Mouse (Mus musculus): ENCODE data around the gene Gm20547. TPM values are rescaled to one million over a fixed set of nuclear protein-coding genes. Genes with fewer than 3 reads are reported as not detected.

Gene Gm20547
- polyA plus RNA-seq, 1 experiment = 0.05 TPM

- Histone ChIP-seq H3K27me3 (replicated peaks; ENCODE audit: control insufficient read depth, insufficient read depth, low read length) (no peaks in the 10 kb centered on the region), H3K27ac (ENCODE audit: insufficient read depth, low read depth, low read length) (no peak overlapping the region), H3K4me1 (ENCODE audit: control insufficient read depth, insufficient read depth, low read length) (no peaks in the 10 kb centered on the region; the same call in 1 of the 2 replicates), H3K36me3 (ENCODE audit: control insufficient read depth, insufficient read depth, low read length) (no peaks in the 10 kb centered on the region), H3K4me3 (ENCODE audit: insufficient read depth, low read depth, low read length) (no peak overlapping the region)
- TF ChIP-seq CTCF (conservative IDR thresholded peaks at IDR 0.05; ENCODE audit: insufficient read depth, insufficient read length, low read depth, low read length) = no peak
- no peak for TF ChIP-seq POLR2A (IDR thresholded peaks at IDR 0.05; ENCODE audit: low read depth, low read length)
- 94% methylated on average over 15 of the region's 15 CpGs for WGBS
- DNase-seq = no peak
Measured at GRCm38 (mm10) chr17:34895724-34896123, 13.9 kb upstream of the Gm20547 start.

GRCm38 (mm10) chr17:34894801-34895530 is 13.1 kb upstream of the Gm20547 start:
- peak; percentile 58 for DNase-seq
- WGBS = 7% methylated on average over 51 of the region's 51 CpGs
- Histone ChIP-seq H3K36me3 (ENCODE audit: control insufficient read depth, insufficient read depth, low read length) (no peaks in the 10 kb centered on the region), H3K27ac (ENCODE audit: insufficient read depth, low read depth, low read length) (no peak overlapping the region; the same call in 1 of the 2 replicates), H3K27me3 (replicated peaks; ENCODE audit: control insufficient read depth, insufficient read depth, low read length) (no peaks in the 10 kb centered on the region), H3K4me3 (ENCODE audit: insufficient read depth, low read depth, low read length) (peak overlapping the region; percentile 74), H3K4me1 (ENCODE audit: control insufficient read depth, insufficient read depth, low read length) (no peaks in the 10 kb centered on the region; the same call in 1 of the 2 replicates)
- TF ChIP-seq POLR2A (IDR thresholded peaks at IDR 0.05; ENCODE audit: low read depth, low read length) (no peak), CTCF (conservative IDR thresholded peaks at IDR 0.05; ENCODE audit: insufficient read depth, insufficient read length, low read depth, low read length) (no peak)

GRCm38 (mm10) chr17:34894074-34894597 is 12.3 kb upstream of the Gm20547 start:
- TF ChIP-seq CTCF (conservative IDR thresholded peaks at IDR 0.05; ENCODE audit: insufficient read depth, insufficient read length, low read depth, low read length) (0 out of 2 replicates have a peak, but pooled peaks have one; percentile 15), POLR2A (IDR thresholded peaks at IDR 0.05; ENCODE audit: low read depth, low read length) (peak; percentile 60)
- H3K27me3 ChIP-seq (replicated peaks; ENCODE audit: control insufficient read depth, insufficient read depth, low read length) = no peaks in the 10 kb centered on the region
- peak overlapping the region; percentile 44 for H3K27ac ChIP-seq (ENCODE audit: insufficient read depth, low read depth, low read length)
- no peaks in the 10 kb centered on the region for H3K36me3 ChIP-seq (ENCODE audit: control insufficient read depth, insufficient read depth, low read length)
- WGBS = under 1% methylated on average over 44 of the region's 51 CpGs
- peak; percentile 96 for DNase-seq
- H3K4me3 ChIP-seq (ENCODE audit: insufficient read depth, low read depth, low read length) = peak overlapping the region; percentile 74
- no peaks in the 10 kb centered on the region; the same call in 1 of the 2 replicates for H3K4me1 ChIP-seq (ENCODE audit: control insufficient read depth, insufficient read depth, low read length)

- TF ChIP-seq POLR2A (IDR thresholded peaks at IDR 0.05; ENCODE audit: low read depth, low read length) = no peak
- TF ChIP-seq CTCF (conservative IDR thresholded peaks at IDR 0.05; ENCODE audit: insufficient read depth, insufficient read length, low read depth, low read length) = no peak
- 77% methylated on average over 12 of the region's 12 CpGs for WGBS
- H3K27me3 ChIP-seq (replicated peaks; ENCODE audit: control insufficient read depth, insufficient read depth, low read length) = no peaks in the 10 kb centered on the region
- H3K27ac ChIP-seq (ENCODE audit: insufficient read depth, low read depth, low read length) = peak overlapping the region; percentile 44; the same call in 1 of the 2 replicates
- DNase-seq = no peak
- no peak overlapping the region for H3K4me3 ChIP-seq (ENCODE audit: insufficient read depth, low read depth, low read length)
- no peaks in the 10 kb centered on the region for H3K36me3 ChIP-seq (ENCODE audit: control insufficient read depth, insufficient read depth, low read length)
- H3K4me1 ChIP-seq (ENCODE audit: control insufficient read depth, insufficient read depth, low read length) = no peaks in the 10 kb centered on the region; the same call in 1 of the 2 replicates
Measured at GRCm38 (mm10) chr17:34893072-34893824, 11.4 kb upstream of the Gm20547 start.

GRCm38 (mm10) chr17:34891377-34891776 is 9.5 kb upstream of the Gm20547 start:
- H3K27ac ChIP-seq (ENCODE audit: insufficient read depth, low read depth, low read length) = no peak overlapping the region
- DNase-seq = no peak
- no peaks in the 10 kb centered on the region; the same call in 1 of the 2 replicates for H3K4me1 ChIP-seq (ENCODE audit: control insufficient read depth, insufficient read depth, low read length)
- H3K36me3 ChIP-seq (ENCODE audit: control insufficient read depth, insufficient read depth, low read length) = no peaks in the 10 kb centered on the region
- H3K27me3 ChIP-seq (replicated peaks; ENCODE audit: control insufficient read depth, insufficient read depth, low read length) = no peaks in the 10 kb centered on the region
- no peak overlapping the region for H3K4me3 ChIP-seq (ENCODE audit: insufficient read depth, low read depth, low read length)
- WGBS = 94% methylated on average over 2 of the region's 2 CpGs
- TF ChIP-seq CTCF (conservative IDR thresholded peaks at IDR 0.05; ENCODE audit: insufficient read depth, insufficient read length, low read depth, low read length) (peak; percentile 41), POLR2A (IDR thresholded peaks at IDR 0.05; ENCODE audit: low read depth, low read length) (no peak)

- no peak overlapping the region for H3K27ac ChIP-seq (ENCODE audit: insufficient read depth, low read depth, low read length)
Measured at GRCm38 (mm10) chr17:34890074-34890743, 8.4 kb upstream of the Gm20547 start.

More at GRCm38 (mm10) chr17:34890074-34890743, 8.4 kb upstream of the Gm20547 start:
- DNase-seq = no peak
- no peaks in the 10 kb centered on the region for H3K27me3 ChIP-seq (replicated peaks; ENCODE audit: control insufficient read depth, insufficient read depth, low read length)
- TF ChIP-seq POLR2A (IDR thresholded peaks at IDR 0.05; ENCODE audit: low read depth, low read length) = no peak
- no peak for TF ChIP-seq CTCF (conservative IDR thresholded peaks at IDR 0.05; ENCODE audit: insufficient read depth, insufficient read length, low read depth, low read length)
- WGBS = 85% methylated on average over 12 of the region's 12 CpGs
- H3K4me1 ChIP-seq (ENCODE audit: control insufficient read depth, insufficient read depth, low read length) = no peaks in the 10 kb centered on the region; the same call in 1 of the 2 replicates
- H3K36me3 ChIP-seq (ENCODE audit: control insufficient read depth, insufficient read depth, low read length) = no peaks in the 10 kb centered on the region
- no peak overlapping the region for H3K4me3 ChIP-seq (ENCODE audit: insufficient read depth, low read depth, low read length)
